Mouse (Mus musculus) erythroid progenitor cell, adult 5-6 weeks (primary cell): ENCODE measurements around the gene Nr4a1. TPM values are rescaled to one million over a fixed set of nuclear protein-coding genes. Genes with fewer than 3 reads are reported as not detected.

Experiments
- ATAC-seq: replicated peaks from 2 replicates; pipeline ENCODE4 v1.8.0; 2016; ENCODE audit warnings: moderate number of reproducible peaks, mild to moderate bottlenecking, moderate TSS enrichment, inconsistent platforms; ENCODE audit not compliant: poor library complexity, low FRiP score, severe bottlenecking
- total RNA-seq, 2 experiments: library from RNA; stranded (forward) in 1 of 2; stranded (reverse) in 1 of 2; fragments of 150-400 nt in 1 of 2; fragments of 186-747, 209-891 nt in 1 of 2; gene quantifications; 2 replicates each; pipeline versions ENCODE4 v1.2.3 to v1.2.4; 2015 to 2017; ENCODE audit warnings: low replicate concordance in 2 of 2

Gene Nr4a1
- total RNA-seq, 2 experiments from 2014 or later = 5.0 to 9.4 TPM

- no peak for ATAC-seq
Measured at GRCm38 (mm10) chr15:101231648-101232180, 22.4 kb upstream of the Nr4a1 start.

GRCm38 (mm10) chr15:101232607-101233006 is 21.5 kb upstream of the Nr4a1 start:
- ATAC-seq = no peak

GRCm38 (mm10) chr15:101233183-101233582 is 20.9 kb upstream of the Nr4a1 start:
- ATAC-seq = no peak

- no peak for ATAC-seq
Measured at GRCm38 (mm10) chr15:101233641-101234275, 20.3 kb upstream of the Nr4a1 start.

- no peak for ATAC-seq
Measured at GRCm38 (mm10) chr15:101234611-101235341, 19.3 kb upstream of the Nr4a1 start.

GRCm38 (mm10) chr15:101235342-101235698 is 18.7 kb upstream of the Nr4a1 start:
- ATAC-seq = no peak

- ATAC-seq = no peak
Measured at GRCm38 (mm10) chr15:101235728-101236327, 18.2 kb upstream of the Nr4a1 start.

GRCm38 (mm10) chr15:101236878-101237277 is 17.2 kb upstream of the Nr4a1 start:
- ATAC-seq = no peak

- no peak for ATAC-seq
Measured at GRCm38 (mm10) chr15:101238885-101239511, 15.1 kb upstream of the Nr4a1 start.

- no peak for ATAC-seq
Measured at GRCm38 (mm10) chr15:101239821-101240220, 14.2 kb upstream of the Nr4a1 start.

GRCm38 (mm10) chr15:101240799-101241204 is 13.3 kb upstream of the Nr4a1 start:
- ATAC-seq = 0 out of 2 replicates have a peak, but pooled peaks have one; percentile 47

- ATAC-seq = no peak
Measured at GRCm38 (mm10) chr15:101241236-101241635, 12.8 kb upstream of the Nr4a1 start.

GRCm38 (mm10) chr15:101241853-101242252 is 12.2 kb upstream of the Nr4a1 start:
- no peak for ATAC-seq

- no peak for ATAC-seq
Measured at GRCm38 (mm10) chr15:101242645-101243044, 11.4 kb upstream of the Nr4a1 start.

GRCm38 (mm10) chr15:101244012-101244411 is 10.1 kb upstream of the Nr4a1 start:
- ATAC-seq = no peak

- ATAC-seq = peak; percentile 90
Measured at GRCm38 (mm10) chr15:101246231-101247154, 7.6 kb upstream of the Nr4a1 start.

- ATAC-seq = no peak
Measured at GRCm38 (mm10) chr15:101247155-101247498, 6.9 kb upstream of the Nr4a1 start.

- ATAC-seq = no peak
Measured at GRCm38 (mm10) chr15:101248029-101248710, 5.9 kb upstream of the Nr4a1 start.
